Comparison of ENCODE assay signal across 8 mouse cellular contexts in genomic region chr16:42875852-42875980, GRCm38 (mm10). TPM values are rescaled to one million over a fixed set of nuclear protein-coding genes. Genes with fewer than 3 reads are reported as not detected.
DNase-seq lines count a peak whose midpoint lies in the region; ATAC-seq and TF ChIP-seq lines count a peak whose summit lies in the region.

Zbtb20 (plus strand) TSS chr16:42875881.

- peak within 1 kb of the TSS; percentile 87 for H3K9ac ChIP-seq in forebrain, embryonic 16.5 days (replicated peaks; ENCODE audit: low read depth, low read length)
- peak within 1 kb of the TSS; percentile 65 for H3K9ac ChIP-seq in hindbrain, embryonic 15.5 days

- H3K79me2 ChIP-seq in macrophage (ENCODE audit: inconsistent target), result no peaks in the 10 kb centered on the region

- no peak for DNase-seq in G1E (ENCODE audit: low spot score)
- DNase-seq in MN1 (ENCODE audit: low spot score), result no peak
- DNase-seq in spleen, postnatal 10 days (ENCODE audit: low spot score in 2 of 2), result no peak

- no peaks in the 10 kb centered on the region for H3K27me3 ChIP-seq in erythroblast, embryonic 14.5 days (ENCODE audit: control insufficient read depth)
- H3K27me3 ChIP-seq in G1E (ENCODE audit: insufficient read depth, low read length), result no peaks in the 10 kb centered on the region
- H3K27me3 ChIP-seq in forebrain, embryonic 16.5 days (replicated peaks; ENCODE audit: control insufficient read depth, insufficient read depth, low read length), result no peaks in the 10 kb centered on the region
- H3K27me3 ChIP-seq in hindbrain, embryonic 15.5 days, result no peaks in the 10 kb centered on the region

- no peaks in the 10 kb centered on the region for H3K36me3 ChIP-seq in erythroblast, embryonic 14.5 days (ENCODE audit: control insufficient read depth)
- H3K36me3 ChIP-seq in G1E (replicated peaks) (no peaks in the 10 kb centered on the region), macrophage (ENCODE audit: inconsistent target) (no peaks in the 10 kb centered on the region)
- H3K36me3 ChIP-seq in forebrain, embryonic 16.5 days (ENCODE audit: control insufficient read depth, insufficient read depth), result no peaks in the 10 kb centered on the region
- H3K36me3 ChIP-seq in hindbrain, embryonic 15.5 days, result no peaks in the 10 kb centered on the region

- no peak for ATAC-seq in erythroblast, adult 5-6 weeks (replicated peaks; ENCODE audit: low FRiP score, poor library complexity, severe bottlenecking)
- ATAC-seq in G1E (ENCODE audit: extremely low read depth, insufficient number of reproducible peaks, low FRiP score, poor library complexity, severe bottlenecking), result no peak
- no peak for ATAC-seq in forebrain, embryonic 16.5 days
- no peak for ATAC-seq in hindbrain, embryonic 15.5 days (ENCODE audit: low FRiP score, low read depth)

- peak within 1 kb of the TSS; percentile 77 for H3K4me2 ChIP-seq in forebrain, embryonic 16.5 days (ENCODE audit: low read length)
- peak within 1 kb of the TSS; percentile 72 for H3K4me2 ChIP-seq in hindbrain, embryonic 15.5 days

- H3K4me1 ChIP-seq in erythroblast, embryonic 14.5 days (ENCODE audit: control insufficient read depth), result peaks cover 21% of the 10 kb centered on the region
- H3K4me1 ChIP-seq in G1E (ENCODE audit: insufficient read depth, low read depth, low read length), result peaks cover 20% of the 10 kb centered on the region
- peaks cover 9% of the 10 kb centered on the region for H3K4me1 ChIP-seq in forebrain, embryonic 16.5 days (replicated peaks; ENCODE audit: control insufficient read depth, insufficient read depth, low read length)
- peaks cover 11% of the 10 kb centered on the region; the same call in 1 of the 2 replicates for H3K4me1 ChIP-seq in hindbrain, embryonic 15.5 days (replicated peaks)

- TF ChIP-seq CTCF in G1E (IDR thresholded peaks at IDR 0.05; ENCODE audit: low read depth, low read length), result no peak

- H3K27ac ChIP-seq in forebrain, embryonic 16.5 days (ENCODE audit: low read length), result peak within 1 kb of the TSS; percentile 97
- H3K27ac ChIP-seq in hindbrain, embryonic 15.5 days (replicated peaks), result peak within 1 kb of the TSS; percentile 98
- H3K27ac ChIP-seq in macrophage, result peak within 1 kb of the TSS; percentile 81

- peak within 1 kb of the TSS; percentile 84 for H3K4me3 ChIP-seq in erythroblast, embryonic 14.5 days (replicated peaks)
- H3K4me3 ChIP-seq in G1E (ENCODE audit: low read depth, low read length) (peak within 1 kb of the TSS; percentile 74), macrophage (ENCODE audit: inconsistent target) (peak within 1 kb of the TSS; percentile 69)
- H3K4me3 ChIP-seq in forebrain, embryonic 16.5 days (replicated peaks; ENCODE audit: low read length), result peak within 1 kb of the TSS; percentile 86
- H3K4me3 ChIP-seq in hindbrain, embryonic 15.5 days, result peak within 1 kb of the TSS; percentile 86

- H3K9me3 ChIP-seq in erythroblast, embryonic 14.5 days (ENCODE audit: control insufficient read depth, low read length), result no peaks in the 10 kb centered on the region
- H3K9me3 ChIP-seq in G1E (replicated peaks), result no peaks in the 10 kb centered on the region
- no peaks in the 10 kb centered on the region for H3K9me3 ChIP-seq in forebrain, embryonic 16.5 days (ENCODE audit: control insufficient read depth, low read length)
- H3K9me3 ChIP-seq in hindbrain, embryonic 15.5 days, result no peaks in the 10 kb centered on the region

- WGBS in forebrain, embryonic 16.5 days, result 0% methylated on average over 7 of the region's 8 CpGs
- WGBS in hindbrain, embryonic 15.5 days, result 0% methylated on average over 8 of the region's 8 CpGs
- 0% methylated on average over 7 of the region's 8 CpGs for WGBS in macrophage (ENCODE audit: missing documents)

RNA-seq across cellular contexts. Expression of gene Zbtb20, which starts in this region (rescaled TPM):
- 0.10 and 0.13 TPM in 2 replicates for polyA plus RNA-seq in erythroblast, embryonic 14.5 days (2012)
- total RNA-seq in erythroblast, adult 5-6 weeks (2015; ENCODE audit: low replicate concordance), result 2.5 and 3.6 TPM in 2 replicates
- total RNA-seq in erythroblast, adult 5-6 weeks (2017; ENCODE audit: low replicate concordance), result 0.56 and 3.3 TPM in 2 replicates
- total RNA-seq in G1E (2014; fragmentation: Nextera tagmentation), result 15.8 and 18.1 TPM in 2 replicates
- total RNA-seq in G1E (2017), result 4.9 and 6.6 TPM in 2 replicates
- polyA plus RNA-seq in G1E (2012), result 1.5 and 1.8 TPM in 2 replicates
- 126 and 138 TPM in 2 replicates for polyA plus RNA-seq in forebrain, embryonic 16.5 days (2015; fragmentation: Nextera tagmentation; extraction: Ambion mirVana)
- polyA plus RNA-seq in hindbrain, embryonic 15.5 days (2015; fragmentation: Nextera tagmentation; extraction: Ambion mirVana), result 60.9 and 69.7 TPM in 2 replicates
- 100 to 1,000 TPM in 8 of 26 experiments, 10 to 100 TPM in 18; 48.3 to 117 (median 90.1) TPM for total RNA-seq in macrophage (2018; cell fraction: chromatin; rRNA removed)
- total RNA-seq in macrophage (2018; cell fraction: cytosol; rRNA removed), result 10 to 100 TPM in 15 of 26 experiments, 1 to 10 TPM in 11; 7.7 to 18.0 (median 10.3) TPM
- 10 to 100 TPM; 29.9 to 78.2 (median 53.2) TPM for total RNA-seq in macrophage (2018; cell fraction: nucleus; rRNA removed)
- 2.9 to 5.2 TPM (median 4.8 TPM) in 3 replicates for polyA plus RNA-seq in macrophage (2018)
